Mouse (Mus musculus): Measurements from ENCODE around the gene Clptm1.
"Not testable (repeated sequence)": the region's sequence is repeated elsewhere in the genome, so short reads cannot be mapped to it uniquely, and the experiment has no call there.

Clptm1 gene

DNA sequence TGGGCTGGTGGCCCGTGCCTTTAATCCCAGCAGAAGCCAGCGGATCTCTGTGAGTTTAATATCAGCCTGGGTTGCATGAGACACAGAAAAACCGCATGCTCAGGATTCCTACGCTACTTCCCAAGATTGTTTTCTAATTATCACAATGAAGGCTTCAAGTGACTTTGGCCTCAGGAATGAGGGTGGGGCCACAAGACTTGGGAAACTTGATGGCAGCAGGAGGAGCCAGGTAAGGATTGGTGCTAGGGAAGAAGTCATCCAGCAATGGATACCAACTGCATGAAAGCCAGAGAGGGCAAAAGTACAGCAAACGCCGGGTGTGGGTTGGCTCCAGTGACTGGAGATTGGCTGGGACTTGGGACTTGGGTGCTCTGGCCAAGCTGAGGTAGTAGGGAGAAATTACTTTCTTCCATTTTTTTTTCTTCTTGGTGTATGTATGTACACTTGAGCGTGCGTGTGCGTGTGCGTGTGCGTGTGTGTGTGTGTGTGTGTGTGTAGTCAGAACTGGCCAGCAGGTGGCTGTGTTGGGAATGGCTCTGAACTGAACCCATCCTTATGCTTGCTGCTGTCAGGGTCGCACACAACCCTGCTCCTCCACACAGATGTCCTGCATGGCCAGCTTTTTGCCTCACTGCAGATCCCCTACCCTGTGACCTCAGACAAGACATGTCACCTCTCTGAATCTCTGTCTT is 55.0 kb downstream of the Clptm1 start:
- DNase-seq (ENCODE audit: low spot score in 2 of 2) = no peak

DNA sequence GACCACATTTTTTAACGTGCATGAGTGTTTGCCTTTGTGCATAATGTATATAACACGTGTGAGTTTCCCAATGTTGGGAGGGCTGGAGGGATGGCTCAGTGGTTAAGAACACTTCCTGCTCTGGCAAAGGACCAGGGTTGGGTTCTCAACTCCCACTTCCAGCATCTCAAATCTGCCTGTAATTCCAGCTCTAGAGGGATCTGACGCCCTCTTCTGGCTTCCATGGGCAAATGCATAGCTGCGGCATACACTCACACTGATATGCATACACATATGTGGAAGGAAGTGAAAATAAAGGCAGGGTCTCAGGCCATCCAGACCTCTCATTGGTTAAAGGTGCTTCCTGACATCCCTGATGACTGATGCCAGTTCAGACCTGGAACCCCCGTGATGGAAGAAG is 57.5 kb downstream of the Clptm1 start:
- no peak for DNase-seq (ENCODE audit: low spot score in 2 of 2)

DNA sequence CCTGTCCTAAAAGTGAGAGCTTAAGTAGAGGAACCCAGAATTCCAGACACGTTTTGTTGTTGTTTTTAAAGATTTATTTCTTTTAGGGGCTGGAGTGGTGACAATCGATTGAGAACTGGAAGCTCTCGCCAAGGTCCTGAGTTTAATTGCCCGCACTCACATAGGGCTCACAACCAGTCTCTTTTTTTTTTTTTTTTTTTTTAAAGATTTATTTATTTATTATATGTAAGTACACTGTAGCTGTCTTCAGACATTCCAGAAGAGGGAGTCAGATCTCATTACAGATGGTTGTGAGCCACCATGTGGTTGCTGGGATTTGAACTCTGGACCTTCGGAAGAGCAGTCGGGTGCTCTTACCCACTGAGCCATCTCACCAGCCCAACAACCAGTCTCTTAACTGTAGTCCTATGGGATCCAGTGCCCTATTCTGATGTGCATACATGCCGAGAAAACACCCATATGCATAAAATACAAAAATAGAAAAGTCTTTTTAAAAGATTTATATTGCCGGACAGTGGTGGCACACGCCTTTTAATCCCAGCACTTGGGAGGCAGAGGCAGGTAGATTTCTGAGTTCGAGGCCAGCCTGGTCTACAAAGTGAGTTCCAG is 60.1 kb downstream of the Clptm1 start:
- DNase-seq (ENCODE audit: low spot score in 2 of 2) = not testable (repeated sequence)

DNA sequence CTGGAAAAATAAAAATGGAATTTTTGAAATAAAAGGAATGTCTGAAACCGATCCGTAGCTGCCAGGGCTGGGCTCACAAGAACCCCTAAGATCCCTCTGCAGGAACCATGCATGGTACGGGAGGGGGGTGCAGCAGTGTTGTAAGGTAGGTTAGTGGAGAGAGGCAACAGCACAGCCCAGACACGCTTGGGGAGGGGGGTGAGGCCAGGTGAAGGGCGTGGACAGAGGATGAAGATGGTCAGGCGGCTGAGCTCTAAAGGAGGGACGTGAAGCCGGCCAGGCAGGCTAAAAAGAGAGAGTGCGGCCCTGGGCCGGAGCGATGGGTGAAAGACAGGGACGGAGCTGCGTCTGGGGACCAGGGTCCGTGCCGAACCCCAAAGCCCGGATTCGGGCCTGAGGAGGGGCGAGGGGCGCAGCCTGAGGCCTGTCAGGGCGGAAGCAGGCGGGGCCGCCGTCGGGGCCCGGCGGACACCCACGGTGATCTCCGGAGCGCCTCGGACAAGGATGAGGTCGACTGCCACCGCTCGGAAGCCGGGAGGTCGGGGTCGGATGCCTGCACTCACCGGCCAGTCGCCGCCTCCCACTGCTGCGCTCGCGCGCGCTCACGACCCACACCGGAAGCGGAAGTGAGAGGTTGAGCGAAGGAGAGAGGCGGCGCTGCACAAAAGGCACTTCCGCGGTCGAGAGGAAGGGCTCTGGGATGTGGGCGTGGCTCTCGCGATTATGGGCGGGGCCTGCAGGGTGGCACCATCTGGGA is 60.8 kb downstream of the Clptm1 start, which contains the start of gene Clasrp:
Clasrp (minus strand) TSS at position 638 of the 757 bp plus-strand sequence.
- peak; percentile 95 to 96 for DNase-seq (ENCODE audit: low spot score in 2 of 2)

DNA sequence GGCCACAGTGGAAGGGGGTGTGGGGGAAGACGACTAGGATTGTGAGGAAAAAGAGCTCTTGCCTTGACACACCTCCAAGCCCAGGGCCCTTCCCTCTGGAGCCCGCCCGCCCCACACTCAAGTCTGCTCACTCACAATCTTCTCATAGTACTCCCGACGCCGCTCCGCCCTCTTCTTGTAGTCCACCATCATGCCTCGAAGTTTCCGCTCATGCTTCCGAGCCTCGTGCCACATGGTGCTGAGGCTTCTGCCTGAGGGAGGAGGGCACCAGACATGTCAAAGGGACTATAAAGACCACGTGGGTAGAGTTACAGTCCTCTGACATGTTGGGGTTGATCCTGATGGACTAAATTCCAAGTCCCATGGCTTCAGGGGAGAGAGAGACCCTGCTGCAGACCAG is 61.8 kb downstream of the Clptm1 start:
- DNase-seq (ENCODE audit: low spot score in 2 of 2) = no peak

DNA sequence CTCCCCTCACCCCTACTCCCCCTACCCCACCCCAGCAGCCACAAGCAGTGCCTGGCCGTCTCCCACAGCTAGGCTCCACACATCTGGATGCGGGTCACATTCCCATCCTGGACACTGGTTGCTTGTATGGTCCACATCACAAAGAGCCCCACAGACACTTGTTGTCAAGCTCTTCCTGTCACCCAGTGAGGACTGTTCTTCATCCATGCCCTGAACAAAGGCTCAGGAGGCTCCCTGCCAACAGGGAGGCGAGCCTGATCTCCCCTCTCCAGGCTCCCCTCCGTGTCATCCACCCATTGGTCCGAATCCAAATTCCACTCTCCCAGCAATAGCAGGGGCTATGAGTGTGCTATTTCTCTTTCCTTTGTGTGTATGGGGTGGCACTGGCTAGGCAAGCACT is 64.3 kb downstream of the Clptm1 start:
- DNase-seq (ENCODE audit: low spot score in 2 of 2) = no peak

DNA sequence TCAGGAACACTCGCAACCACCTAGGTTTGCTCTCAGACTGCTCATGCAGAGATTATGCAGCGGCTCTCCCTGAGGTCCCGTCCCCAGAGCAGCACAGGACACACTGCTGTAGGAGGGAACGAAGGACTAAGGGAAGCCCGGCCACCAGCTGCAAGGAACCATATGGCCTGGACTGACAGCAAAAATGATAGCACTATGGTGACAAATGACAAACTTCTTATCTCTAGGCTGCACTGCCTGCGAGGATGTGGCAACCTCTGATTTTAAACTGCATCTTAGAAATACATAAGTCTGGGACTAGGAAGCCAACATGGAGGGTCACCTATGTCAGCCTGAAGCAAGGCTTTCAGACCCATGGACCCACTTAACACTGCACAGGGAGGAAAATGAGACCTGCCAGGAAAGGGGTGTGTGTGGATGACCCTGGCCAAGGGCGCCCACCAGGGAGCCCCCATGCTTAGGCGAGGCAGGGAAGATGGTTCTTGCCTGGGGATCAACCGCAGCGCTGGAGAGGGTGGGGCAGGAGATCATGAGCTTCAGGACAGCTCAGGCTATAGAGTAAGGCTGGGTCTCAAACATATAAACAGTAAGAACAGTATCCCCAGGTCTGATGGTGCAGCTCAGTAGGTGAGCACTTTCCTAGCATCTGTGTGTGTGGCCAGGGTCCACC is 71.6 kb downstream of the Clptm1 start:
- no peak for DNase-seq (ENCODE audit: low spot score in 2 of 2)

DNA sequence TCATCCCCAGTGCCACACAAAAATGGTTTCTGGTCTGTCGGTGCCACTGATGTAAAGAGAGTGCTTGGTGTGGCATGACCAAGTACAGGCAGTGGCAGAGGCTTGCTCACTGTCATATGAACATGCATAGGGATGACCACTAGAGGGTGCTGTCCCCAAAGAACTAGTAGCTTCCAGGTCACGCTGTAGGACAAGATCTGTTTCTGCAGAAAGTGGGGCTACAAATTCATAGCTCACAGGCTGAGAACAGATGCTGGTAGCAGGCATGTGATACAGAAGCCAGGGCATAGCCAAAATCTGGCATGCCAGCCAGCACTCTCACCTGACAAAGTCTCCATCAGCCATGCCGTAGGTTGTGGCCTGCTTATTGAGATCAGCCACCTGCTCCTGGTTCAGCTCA is 74.9 kb downstream of the Clptm1 start:
- peak; percentile 49 to 78 for DNase-seq (ENCODE audit: low spot score in 2 of 2)

DNA sequence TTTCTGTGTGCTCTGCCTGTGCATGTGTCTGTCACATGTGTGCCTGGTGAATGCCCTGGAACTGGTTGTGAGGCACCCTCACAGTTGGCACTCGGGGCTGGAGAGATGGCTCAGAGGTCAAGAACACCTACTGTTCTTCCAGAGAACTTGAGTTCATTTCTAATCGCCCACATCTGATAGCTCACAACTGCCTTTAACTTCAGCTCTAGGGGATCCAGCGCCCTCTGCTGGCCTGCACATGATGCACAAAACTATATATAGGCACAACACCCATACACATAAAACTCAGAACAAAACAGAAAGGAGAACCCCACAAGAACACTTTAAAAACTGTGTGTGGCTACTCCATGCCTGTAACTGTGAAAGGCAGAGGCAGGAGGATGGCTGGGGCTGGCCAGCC is 75.6 kb downstream of the Clptm1 start:
- peak; percentile 39 to 65 for DNase-seq (ENCODE audit: low spot score in 2 of 2)

DNA sequence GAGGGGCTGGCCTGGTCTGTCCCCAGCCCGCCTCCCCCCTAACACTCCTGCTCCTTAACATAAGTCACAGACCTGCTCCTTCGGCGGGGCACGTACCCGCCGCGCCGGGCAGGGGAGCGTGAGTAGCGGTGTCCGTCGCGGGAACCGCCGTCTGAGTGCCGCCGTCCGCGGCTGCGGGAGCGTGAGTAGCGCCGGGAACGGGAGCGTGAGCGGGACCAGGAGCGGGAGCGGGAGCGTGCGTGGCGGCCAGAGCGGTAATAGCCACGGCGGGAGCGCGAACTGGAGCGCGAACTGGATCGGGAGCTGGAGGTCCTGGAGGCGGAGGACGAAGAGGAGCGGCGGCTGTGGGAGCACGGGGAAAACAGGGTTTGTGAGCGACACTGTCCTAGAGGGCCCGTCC is 78.6 kb downstream of the Clptm1 start:
- no peak for DNase-seq (ENCODE audit: low spot score in 2 of 2)

Data from spleen, postnatal 14 days (tissue).